Mouse (Mus musculus): ENCODE data around the gene Bag5. TPM values are rescaled to one million over a fixed set of nuclear protein-coding genes. Genes with fewer than 3 reads are reported as not detected.

The Bag5 gene
- polyA plus RNA-seq (2012; rRNA removed) = 49.6 and 51.0 TPM in 2 replicates

GRCm38 (mm10) chr12:111713004-111713651 is at the start of gene Bag5, which contains the start of gene Apopt1:
Bag5 (minus strand) TSS chr12:111713257.
Apopt1 (plus strand) TSS chr12:111713261.
- no peak for TF ChIP-seq CTCF (IDR thresholded peaks at IDR 0.05; ENCODE audit: extremely low read depth, insufficient read depth, low read length)
- TF ChIP-seq POLR2A (IDR thresholded peaks at IDR 0.05; ENCODE audit: extremely low read depth, insufficient read depth, low read length) = peak; percentile 48; the same call in 1 of the 2 replicates
- Histone ChIP-seq H3K27ac (ENCODE audit: insufficient read depth, low read length) (peak within 1 kb of the TSS; percentile 48), H3K4me1 (ENCODE audit: control insufficient read depth, insufficient read depth, low read length) (peaks cover 8% of the 10 kb centered on the region; the same call in 1 of the 2 replicates), H3K4me3 (ENCODE audit: insufficient read depth, low read length) (peak within 1 kb of the TSS; percentile 70)

GRCm38 (mm10) chr12:111760306-111760908 is 47.4 kb upstream of the Bag5 start:
- TF ChIP-seq POLR2A (IDR thresholded peaks at IDR 0.05; ENCODE audit: extremely low read depth, insufficient read depth, low read length) (no peak), CTCF (IDR thresholded peaks at IDR 0.05; ENCODE audit: extremely low read depth, insufficient read depth, low read length) (no peak)

DNA sequence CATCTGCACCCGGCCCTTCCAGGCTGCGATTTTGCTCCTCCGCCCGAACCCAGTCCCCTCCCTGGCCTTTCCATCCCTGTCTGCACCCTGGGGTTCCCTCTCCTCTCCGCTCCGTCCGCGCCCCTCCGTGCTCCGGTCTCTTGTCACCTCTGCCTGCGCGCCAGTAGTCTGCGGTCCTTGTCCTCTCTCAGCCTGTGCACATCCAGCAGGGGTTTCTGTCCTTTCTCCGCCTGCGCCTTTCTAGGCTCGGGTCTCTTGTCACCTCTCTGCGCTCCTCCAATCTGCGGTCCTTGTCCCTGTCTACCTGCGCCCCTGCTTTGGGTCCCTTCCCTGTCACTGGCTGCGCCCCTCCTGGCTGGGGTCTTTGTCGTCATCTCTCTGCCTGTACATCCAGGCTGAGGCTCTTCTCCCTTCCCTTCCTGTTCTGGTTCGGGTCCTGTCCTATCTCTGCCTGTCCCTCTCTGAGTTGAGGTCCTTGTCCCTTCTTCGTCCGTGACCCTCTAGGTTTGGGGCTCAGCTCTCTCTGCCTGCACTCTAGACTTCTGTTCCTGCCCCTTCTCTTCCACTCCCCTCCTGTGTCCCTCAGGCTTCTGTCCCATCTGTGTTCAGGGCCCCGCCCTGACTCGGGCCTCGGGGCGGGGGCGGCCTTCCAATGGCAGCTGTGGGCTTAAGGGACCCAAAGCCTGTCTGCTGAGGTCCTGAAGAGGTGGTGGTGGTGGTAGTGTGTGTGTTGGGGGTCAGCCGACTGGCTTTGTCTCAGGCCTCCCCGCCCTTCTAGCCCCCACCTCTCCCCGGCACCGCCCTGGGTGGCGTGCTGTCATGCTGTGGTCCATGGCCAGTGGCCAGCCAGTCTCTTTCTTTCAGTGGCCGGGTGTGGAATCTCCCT is 46.4 kb upstream of the Bag5 start:
- H3K4me1 ChIP-seq (ENCODE audit: control insufficient read depth, insufficient read depth, low read length) = peaks cover 19% of the 10 kb centered on the region
- peak overlapping the region; percentile 89 for H3K4me3 ChIP-seq (ENCODE audit: insufficient read depth, low read length)
- no peak for TF ChIP-seq POLR2A (IDR thresholded peaks at IDR 0.05; ENCODE audit: extremely low read depth, insufficient read depth, low read length)
- TF ChIP-seq CTCF (IDR thresholded peaks at IDR 0.05; ENCODE audit: extremely low read depth, insufficient read depth, low read length) = no peak
- H3K27ac ChIP-seq (ENCODE audit: insufficient read depth, low read length) = peak overlapping the region; percentile 100

More at GRCm38 (mm10) chr12:111760306-111760908, 47.4 kb upstream of the Bag5 start:
- no peak overlapping the region for H3K27ac ChIP-seq (ENCODE audit: insufficient read depth, low read length)
- peaks cover 19% of the 10 kb centered on the region for H3K4me1 ChIP-seq (ENCODE audit: control insufficient read depth, insufficient read depth, low read length)
- peak overlapping the region; percentile 89; the same call in 1 of the 2 replicates for H3K4me3 ChIP-seq (ENCODE audit: insufficient read depth, low read length)

GRCm38 (mm10) chr12:111758381-111759175 is 45.5 kb upstream of the Bag5 start, which contains the start of gene Klc1:
Klc1 (plus strand) TSS chr12:111758849.
- peaks cover 16% of the 10 kb centered on the region for H3K4me1 ChIP-seq (ENCODE audit: control insufficient read depth, insufficient read depth, low read length)
- peak within 1 kb of the TSS; percentile 89 for H3K4me3 ChIP-seq (ENCODE audit: insufficient read depth, low read length)
- H3K27ac ChIP-seq (ENCODE audit: insufficient read depth, low read length) = peak within 1 kb of the TSS; percentile 100
- TF ChIP-seq POLR2A (IDR thresholded peaks at IDR 0.05; ENCODE audit: extremely low read depth, insufficient read depth, low read length) (peak; percentile 71), CTCF (IDR thresholded peaks at IDR 0.05; ENCODE audit: extremely low read depth, insufficient read depth, low read length) (no peak)

- Histone ChIP-seq H3K4me1 (ENCODE audit: control insufficient read depth, insufficient read depth, low read length) (peaks cover 14% of the 10 kb centered on the region), H3K4me3 (ENCODE audit: insufficient read depth, low read length) (peak overlapping the region; percentile 89), H3K27ac (ENCODE audit: insufficient read depth, low read length) (peak overlapping the region; percentile 100)
- TF ChIP-seq POLR2A (IDR thresholded peaks at IDR 0.05; ENCODE audit: extremely low read depth, insufficient read depth, low read length) = no peak
- TF ChIP-seq CTCF (IDR thresholded peaks at IDR 0.05; ENCODE audit: extremely low read depth, insufficient read depth, low read length) = no peak
These were observed 44.7 kb upstream of the Bag5 start for GRCm38 (mm10) chr12:111757561-111758325.

- no peak overlapping the region for H3K27ac ChIP-seq (ENCODE audit: insufficient read depth, low read length)
- H3K4me3 ChIP-seq (ENCODE audit: insufficient read depth, low read length) = no peak overlapping the region
- no peak for TF ChIP-seq POLR2A (IDR thresholded peaks at IDR 0.05; ENCODE audit: extremely low read depth, insufficient read depth, low read length)
- no peak for TF ChIP-seq CTCF (IDR thresholded peaks at IDR 0.05; ENCODE audit: extremely low read depth, insufficient read depth, low read length)
- H3K4me1 ChIP-seq (ENCODE audit: control insufficient read depth, insufficient read depth, low read length) = peaks cover 7% of the 10 kb centered on the region
These were observed 43.6 kb upstream of the Bag5 start for GRCm38 (mm10) chr12:111756698-111757082.

- no peak for TF ChIP-seq POLR2A (IDR thresholded peaks at IDR 0.05; ENCODE audit: extremely low read depth, insufficient read depth, low read length)
- no peak for TF ChIP-seq CTCF (IDR thresholded peaks at IDR 0.05; ENCODE audit: extremely low read depth, insufficient read depth, low read length)
- peaks cover 5% of the 10 kb centered on the region for H3K4me1 ChIP-seq (ENCODE audit: control insufficient read depth, insufficient read depth, low read length)
- H3K4me3 ChIP-seq (ENCODE audit: insufficient read depth, low read length) = no peak overlapping the region
- H3K27ac ChIP-seq (ENCODE audit: insufficient read depth, low read length) = no peak overlapping the region
These were observed 43.1 kb upstream of the Bag5 start for GRCm38 (mm10) chr12:111756082-111756697.

GRCm38 (mm10) chr12:111755231-111755630 is 42.2 kb upstream of the Bag5 start:
- no peak for TF ChIP-seq POLR2A (IDR thresholded peaks at IDR 0.05; ENCODE audit: extremely low read depth, insufficient read depth, low read length)
- no peak for TF ChIP-seq CTCF (IDR thresholded peaks at IDR 0.05; ENCODE audit: extremely low read depth, insufficient read depth, low read length)
- no peak overlapping the region for H3K27ac ChIP-seq (ENCODE audit: insufficient read depth, low read length)
- H3K4me1 ChIP-seq (ENCODE audit: control insufficient read depth, insufficient read depth, low read length) = peaks cover 1% of the 10 kb centered on the region; the same call in 1 of the 2 replicates
- no peak overlapping the region for H3K4me3 ChIP-seq (ENCODE audit: insufficient read depth, low read length)

Data from cortical plate, adult 2 months (tissue).